Mouse (Mus musculus): ENCODE measurements around the gene Mmp28. TPM values are rescaled to one million over a fixed set of nuclear protein-coding genes. Genes with fewer than 3 reads are reported as not detected.

Mmp28 gene
- polyA plus RNA-seq (2012; fragmentation: generic; extraction: Trizol), result 1 to 10 TPM; 1.5 to 6.8 TPM

DNA sequence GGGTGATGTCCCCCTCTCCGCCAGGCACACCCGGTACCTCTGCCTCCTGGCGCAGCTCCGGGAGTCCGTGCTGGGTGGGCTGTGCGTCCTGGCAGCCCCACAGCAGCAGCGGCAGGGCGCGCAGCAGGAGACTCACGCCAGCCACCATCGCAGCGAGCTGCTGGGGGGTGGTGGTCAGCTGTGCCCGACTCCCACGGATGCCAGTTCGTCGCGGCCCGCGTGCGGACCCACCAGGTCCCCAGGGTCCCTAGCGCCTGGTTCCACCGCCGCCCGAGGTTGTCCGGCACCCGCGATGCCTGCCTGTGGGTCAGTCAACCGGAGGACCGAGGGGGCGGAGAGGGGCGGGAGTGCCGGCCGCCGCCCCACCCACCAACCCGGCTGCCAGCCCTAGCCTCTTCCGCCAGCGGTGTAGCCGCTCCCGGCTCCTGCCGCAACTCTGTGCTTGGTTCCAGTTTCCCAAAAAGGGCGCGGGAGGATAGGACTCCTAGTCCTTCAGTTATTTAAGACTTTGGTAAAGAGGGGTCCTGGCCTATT is at the start of gene Mmp28:
Mmp28 (minus strand) TSS at position 361 of the 534 bp plus-strand sequence.

DNA sequence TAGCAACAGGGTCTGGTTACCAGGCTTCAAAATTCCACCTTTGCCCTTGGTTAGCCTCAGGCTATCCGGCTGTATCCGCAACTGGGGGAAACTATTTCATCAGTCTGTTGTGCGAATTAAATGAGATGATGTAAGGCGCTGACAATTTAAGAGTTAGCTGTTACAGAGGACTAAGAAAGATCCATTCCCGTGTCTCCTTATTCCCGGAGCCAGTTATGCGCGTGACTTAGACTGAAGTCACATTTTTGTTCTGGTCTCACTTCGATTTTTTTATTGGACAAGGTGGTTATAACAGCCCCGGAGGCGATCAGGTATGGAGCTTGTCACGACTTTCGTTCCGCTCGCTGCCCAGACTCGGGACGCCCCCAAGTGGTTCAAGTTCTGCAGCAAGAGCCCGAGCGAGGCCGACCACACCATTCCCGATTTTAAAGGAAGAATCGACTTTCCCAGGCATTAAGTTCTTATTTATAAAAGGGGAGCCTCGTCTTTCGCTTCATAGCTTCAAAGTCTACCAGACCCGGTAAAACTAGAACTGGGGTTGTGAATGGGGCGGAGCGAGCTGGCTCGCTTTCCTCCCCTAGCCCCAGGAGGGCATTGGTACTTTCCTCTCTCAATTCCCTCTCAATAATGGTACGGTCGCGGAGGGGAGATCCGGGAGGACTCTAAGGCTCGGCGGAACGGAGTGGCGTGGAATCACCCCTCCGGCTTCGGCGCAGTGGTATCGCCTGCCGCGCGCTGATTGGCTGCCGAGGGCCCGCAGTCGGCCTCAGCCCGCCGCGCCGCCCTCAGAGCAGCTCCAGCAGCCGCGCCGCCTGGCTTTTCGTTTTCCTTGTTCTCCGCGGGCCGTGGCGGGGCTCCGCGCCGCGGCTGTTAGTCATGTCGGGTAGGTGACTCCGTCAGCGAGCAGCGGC is 9.7 kb upstream of the Mmp28 start, which contains the start of gene Taf15:
Taf15 (plus strand) TSS at position 763 of the 911 bp plus-strand sequence.

DNA sequence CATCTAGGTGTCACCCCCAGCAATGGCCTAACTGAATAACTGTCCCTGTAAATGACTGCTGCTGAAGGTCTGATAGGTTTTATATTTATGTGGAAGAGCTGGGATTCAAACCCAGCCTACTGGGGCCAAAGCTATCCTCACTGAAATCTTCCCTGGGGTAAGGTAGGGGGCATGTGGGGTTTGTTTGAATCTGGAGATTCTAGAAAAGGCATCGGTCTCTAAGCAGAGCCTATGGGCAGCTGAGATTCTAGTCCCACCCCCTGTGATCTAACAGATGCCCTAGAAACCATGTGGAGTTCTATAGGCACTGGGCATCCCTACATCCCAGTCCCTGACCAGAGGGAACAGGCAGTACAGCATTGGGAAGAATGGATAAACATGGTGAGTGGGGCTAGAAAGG is 25.5 kb downstream of the Mmp28 start, which contains the start of gene 1700020L24Rik:
1700020L24Rik (plus strand) TSS at position 301 of the 400 bp plus-strand sequence.

DNA sequence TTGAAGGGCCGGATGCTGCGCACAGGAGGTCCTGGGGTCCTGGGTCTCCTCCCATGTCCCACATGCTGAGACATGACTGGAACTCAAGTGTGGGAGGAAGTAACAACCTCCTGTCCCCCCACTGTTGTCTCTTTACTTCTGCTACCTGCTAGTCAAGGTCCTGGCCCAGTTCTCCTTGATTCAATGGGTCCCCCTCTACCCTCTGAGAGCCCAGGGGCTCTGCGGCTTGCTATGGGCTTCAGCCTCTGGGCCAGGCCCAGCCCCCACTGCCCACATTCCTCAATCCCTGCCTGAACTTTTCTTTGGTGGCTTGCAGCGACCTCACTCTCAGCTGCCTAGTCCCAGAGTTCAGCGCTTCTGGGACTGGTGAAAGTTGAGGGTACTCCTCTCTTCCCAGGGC is 33.5 kb downstream of the Mmp28 start, which contains the start of gene Gas2l2:
Gas2l2 (minus strand) TSS at position 101 of the 400 bp plus-strand sequence.

DNA sequence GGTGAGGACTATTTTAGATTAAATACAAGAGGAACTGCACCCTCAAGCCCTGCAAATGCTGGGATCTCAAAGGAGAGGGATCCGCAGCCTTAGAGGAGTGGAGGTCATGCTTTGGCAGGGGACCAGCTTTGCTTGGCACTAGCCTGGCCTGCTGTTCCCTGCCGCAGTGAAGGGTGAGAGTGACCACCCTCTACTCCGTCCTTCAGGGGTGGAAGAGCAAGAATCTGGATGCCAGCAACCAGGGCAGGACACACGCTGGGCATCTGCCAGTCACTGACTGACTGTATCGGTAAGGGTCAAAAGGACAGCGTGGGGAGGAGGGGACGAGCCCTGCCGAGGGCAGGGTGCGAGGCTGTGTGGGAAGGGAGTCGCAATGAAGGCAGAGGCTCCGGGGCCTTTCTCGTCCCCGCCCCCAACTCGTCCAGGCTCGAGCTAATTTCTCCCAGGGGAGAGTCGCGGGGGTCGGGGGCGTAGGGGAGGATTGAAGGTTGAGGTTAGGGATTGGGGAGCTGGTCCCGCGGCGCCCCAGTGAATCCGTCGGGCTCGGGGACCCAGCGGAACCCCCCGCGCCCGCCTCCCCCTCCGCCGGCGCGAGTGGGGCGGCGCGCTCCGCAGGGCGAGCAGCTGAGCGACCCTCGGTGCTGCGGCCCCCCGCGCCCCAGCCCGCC is 53.6 kb downstream of the Mmp28 start, which contains the start of gene Rasl10b:
Rasl10b (plus strand) TSS at position 51 of the 668 bp plus-strand sequence.

Other genes with a start within 250 kb of the Mmp28 start
- not detected for gene Slfn14, start 176.3 kb downstream of the Mmp28 start, polyA plus RNA-seq (2012; fragmentation: generic; extraction: Trizol)
- 10 to 100 TPM; 20.7 to 83.3 TPM for gene Ap2b1, start 164.0 kb downstream of the Mmp28 start, polyA plus RNA-seq (2012; fragmentation: generic; extraction: Trizol)
- gene Pex12, start 160.5 kb downstream of the Mmp28 start, polyA plus RNA-seq (2012; fragmentation: generic; extraction: Trizol), result 1 to 10 TPM; 2.5 to 9.6 TPM
- under 1 TPM; 0.07 to 0.08 TPM for gene Rasl10b, start 53.9 kb downstream of the Mmp28 start, polyA plus RNA-seq (2012; fragmentation: generic; extraction: Trizol)
- gene Gas2l2, start 33.6 kb downstream of the Mmp28 start, polyA plus RNA-seq (2012; fragmentation: generic; extraction: Trizol), result under 1 TPM in 1 of 2 experiments, not detected in 1; 0.01 TPM
- 10 to 100 TPM in 1 of 2 experiments, 1 to 10 TPM in 1; 4.0 to 14.1 TPM for gene 1700020L24Rik, start 25.4 kb downstream of the Mmp28 start, polyA plus RNA-seq (2012; fragmentation: generic; extraction: Trizol)
- gene Taf15, start 10.0 kb upstream of the Mmp28 start, polyA plus RNA-seq (2012; fragmentation: generic; extraction: Trizol), result 10 to 100 TPM in 1 of 2 experiments, 1 to 10 TPM in 1; 5.6 to 36.5 TPM
- gene Heatr9, start 59.1 kb upstream of the Mmp28 start, polyA plus RNA-seq (2012; fragmentation: generic; extraction: Trizol), result under 1 TPM in 1 of 2 experiments, not detected in 1; 0.04 TPM
- gene Ccl5, start 67.4 kb upstream of the Mmp28 start, polyA plus RNA-seq (2012; fragmentation: generic; extraction: Trizol), result 10 to 100 TPM in 1 of 2 experiments, 1 to 10 TPM in 1; 4.4 to 79.3 TPM
- gene Ccl9, start 115.6 kb upstream of the Mmp28 start, polyA plus RNA-seq (2012; fragmentation: generic; extraction: Trizol), result 1 to 10 TPM; 1.6 to 6.6 TPM
- under 1 TPM in 1 of 2 experiments, not detected in 1; 0.47 TPM for gene Ccl6, start 130.0 kb upstream of the Mmp28 start, polyA plus RNA-seq (2012; fragmentation: generic; extraction: Trizol)
- not detected for gene Rpl9-ps1, start 182.6 kb upstream of the Mmp28 start, polyA plus RNA-seq (2012; fragmentation: generic; extraction: Trizol)
- not detected for gene Ccl3, start 186.3 kb upstream of the Mmp28 start, polyA plus RNA-seq (2012; fragmentation: generic; extraction: Trizol)
- gene Ccl4, start 199.5 kb upstream of the Mmp28 start, polyA plus RNA-seq (2012; fragmentation: generic; extraction: Trizol), result not detected
- gene Wfdc17, start 240.9 kb upstream of the Mmp28 start, polyA plus RNA-seq (2012; fragmentation: generic; extraction: Trizol), result under 1 TPM in 1 of 2 experiments, not detected in 1; 0.21 TPM
- gene Wfdc18, start 245.9 kb upstream of the Mmp28 start, polyA plus RNA-seq (2012; fragmentation: generic; extraction: Trizol), result 10 to 100 TPM in 1 of 2 experiments, under 1 TPM in 1; 0.85 to 11.0 TPM